Mouse (Mus musculus) retina, postnatal 1 day (tissue): Measurements from ENCODE around the gene Rimkla.

Source experiments
- DNase-seq: peaks from one replicate; pipeline ENCODE4 v3.0.0-alpha.2; 2012

The Rimkla gene

GRCm38 (mm10) chr4:119467720-119468380 lies 24.6 kb downstream of the Rimkla start:
- DNase-seq: no peak

GRCm38 (mm10) chr4:119465841-119466240 lies 26.6 kb downstream of the Rimkla start:
- DNase-seq: no peak

GRCm38 (mm10) chr4:119463756-119464419 lies 28.5 kb downstream of the Rimkla start:
- DNase-seq: no peak

GRCm38 (mm10) chr4:119462858-119463755 lies 29.3 kb downstream of the Rimkla start:
- DNase-seq: peak; percentile 85

- DNase-seq: no peak
Observed at GRCm38 (mm10) chr4:119462457-119462856, 30.0 kb downstream of the Rimkla start.

GRCm38 (mm10) chr4:119460728-119461141 lies 31.7 kb downstream of the Rimkla start:
- DNase-seq: peak; percentile 51

GRCm38 (mm10) chr4:119460296-119460695 lies 32.1 kb downstream of the Rimkla start:
- peak; percentile 49 for DNase-seq

GRCm38 (mm10) chr4:119453533-119453932 lies 38.9 kb downstream of the Rimkla start:
- DNase-seq: peak; percentile 70

- DNase-seq: no peak
Observed at GRCm38 (mm10) chr4:119453128-119453527, 39.3 kb downstream of the Rimkla start.

- DNase-seq: no peak
Observed at GRCm38 (mm10) chr4:119450436-119450835, 42.0 kb downstream of the Rimkla start.

GRCm38 (mm10) chr4:119447786-119448185 lies 44.6 kb downstream of the Rimkla start:
- no peak for DNase-seq

GRCm38 (mm10) chr4:119447261-119447660 lies 45.2 kb downstream of the Rimkla start:
- no peak for DNase-seq

- DNase-seq: peak; percentile 50
Observed at GRCm38 (mm10) chr4:119442539-119442938, 49.9 kb downstream of the Rimkla start.

- peak; percentile 48 for DNase-seq
Observed at GRCm38 (mm10) chr4:119441836-119442235, 50.6 kb downstream of the Rimkla start.

GRCm38 (mm10) chr4:119437936-119438335 lies 54.5 kb downstream of the Rimkla start:
- DNase-seq: no peak

GRCm38 (mm10) chr4:119430678-119431077 lies 61.8 kb downstream of the Rimkla start:
- peak; percentile 54 for DNase-seq

GRCm38 (mm10) chr4:119427680-119428079 lies 64.7 kb downstream of the Rimkla start:
- DNase-seq: no peak

- no peak for DNase-seq
Observed at GRCm38 (mm10) chr4:119425601-119426000, 66.8 kb downstream of the Rimkla start.

GRCm38 (mm10) chr4:119425077-119425476 lies 67.4 kb downstream of the Rimkla start:
- no peak for DNase-seq

GRCm38 (mm10) chr4:119422294-119422964 lies 70.0 kb downstream of the Rimkla start, which contains the start of the genes Ppcs and Zmynd12:
Gene Ppcs, minus strand, starts transcription at chr4:119422420.
Gene Zmynd12, plus strand, starts transcription at chr4:119422814.
- DNase-seq: peak; percentile 95

GRCm38 (mm10) chr4:119421921-119422293 lies 70.5 kb downstream of the Rimkla start:
- DNase-seq: no peak

GRCm38 (mm10) chr4:119421191-119421590 lies 71.2 kb downstream of the Rimkla start:
- DNase-seq: no peak

- DNase-seq: no peak
Observed at GRCm38 (mm10) chr4:119417894-119418293, 74.5 kb downstream of the Rimkla start.
